Mouse (Mus musculus) kidney, postnatal 0 days (tissue): Measurements from ENCODE around the gene Tia1. TPM values are rescaled to one million over a fixed set of nuclear protein-coding genes. Genes with fewer than 3 reads are reported as not detected.

Source experiments
- ATAC-seq: fragments of 200-750 bp; cut with Nextera tagmentation; replicated peaks from 2 replicates; pipeline ENCODE4 v1.8.0; 2017; ENCODE audit warnings: low read depth, moderate number of reproducible peaks, moderate TSS enrichment, moderate library complexity; ENCODE audit not compliant: low FRiP score
- DNase-seq: peaks from one replicate; pipeline ENCODE4 v3.0.0-alpha.2; 2016; ENCODE audit warnings: low spot score
- H3K27ac ChIP-seq: fragments of 300-500 bp; sonication (generic); 2 replicates; pipeline ENCODE4 v1.5.1; 2014; ENCODE audit warnings: mild to moderate bottlenecking
- H3K27me3 ChIP-seq: fragments of 300-500 bp; sonication (generic); 2 replicates; pipeline ENCODE4 v1.6.1; 2014; ENCODE audit warnings: low read length, mixed read lengths; ENCODE audit not compliant: insufficient read depth
- H3K36me3 ChIP-seq: fragments of 300-500 bp; sonication (generic); 2 replicates; pipeline ENCODE4 v1.6.1; 2014; ENCODE audit warnings: low read length, mixed read lengths; ENCODE audit not compliant: insufficient read depth
- H3K4me1 ChIP-seq: fragments of 300-500 bp; sonication (generic); replicated peaks from 2 replicates; pipeline ENCODE4 v1.6.1; 2014; ENCODE audit warnings: antibody characterized with exemption, low read length, mixed read lengths; ENCODE audit not compliant: insufficient read depth
- H3K4me2 ChIP-seq: fragments of 300-500 bp; sonication (generic); 2 replicates; pipeline ENCODE4 v1.6.1; 2014; ENCODE audit warnings: mild to moderate bottlenecking, low read length, moderate library complexity, mixed read lengths
- H3K4me3 ChIP-seq: fragments of 300-500 bp; sonication (generic); replicated peaks from 2 replicates; pipeline ENCODE4 v1.5.1; 2014; ENCODE audit warnings: low read depth, low read length
- H3K9ac ChIP-seq: fragments of 300-500 bp; sonication (generic); 2 replicates; pipeline ENCODE4 v1.6.1; 2014; ENCODE audit warnings: low read depth, low read length
- H3K9me3 ChIP-seq: fragments of 300-500 bp; sonication (generic); replicated peaks from 2 replicates; pipeline ENCODE4 v1.6.1; 2016; ENCODE audit warnings: low read length, inconsistent platforms, mixed read lengths
- CTCF ChIP-seq: IDR thresholded peaks from 2 replicates; pipeline ENCODE4 v1.5.1; 2016; ENCODE audit warnings: antibody characterized with exemption, low read depth, mild to moderate bottlenecking, moderate library complexity
- WGBS: fragments of 180-500 bp; shearing (Covaris S2); extraction: QIAGEN DNeasy Blood & Tissue Kit; methylation state at CpG from one replicate; pipeline ENCODE4 v1.1.7; 2014; 5-methylcytosine and 5-hydroxymethylcytosine counted together
- polyA plus RNA-seq: library from polyadenylated mRNA; unstranded; fragments of >200 nt; fragmentation: Nextera tagmentation; extraction: Ambion mirVana; gene quantifications from 2 replicates; pipeline ENCODE4 v1.2.1, GENCODE M21; 2015

Tia1 gene
- polyA plus RNA-seq, 1 experiment from 2014 or later = 119 TPM

- peak overlapping the region; percentile 93 for H3K27ac ChIP-seq
- TF ChIP-seq CTCF = peak; percentile 100
- H3K4me3 ChIP-seq = peak overlapping the region; percentile 25
- WGBS = under 1% methylated on average over 54 of the region's 56 CpGs
- H3K4me1 ChIP-seq = peaks cover 14% of the 10 kb centered on the region; the same call in 1 of the 2 replicates
- H3K4me2 ChIP-seq = peak overlapping the region; percentile 57
- peak; percentile 99 for DNase-seq
- no peaks in the 10 kb centered on the region for H3K9me3 ChIP-seq
- ATAC-seq = peak; percentile 95
- H3K36me3 ChIP-seq = 0 out of 2 replicates have a peak, but pooled peaks cover 3% of the 10 kb centered on the region
- H3K27me3 ChIP-seq = no peaks in the 10 kb centered on the region
- H3K9ac ChIP-seq = peak overlapping the region; percentile 51
Measured at GRCm38 (mm10) chr6:86472100-86472955, 68.3 kb downstream of the Tia1 start.

GRCm38 (mm10) chr6:86473077-86473476 is 69.1 kb downstream of the Tia1 start:
- DNase-seq = peak; percentile 41
- peaks cover 14% of the 10 kb centered on the region; the same call in 1 of the 2 replicates for H3K4me1 ChIP-seq
- peak overlapping the region; percentile 52 for H3K4me2 ChIP-seq
- peak overlapping the region; percentile 93 for H3K27ac ChIP-seq
- 54% methylated on average over 7 of the region's 7 CpGs for WGBS
- H3K27me3 ChIP-seq = no peaks in the 10 kb centered on the region
- H3K36me3 ChIP-seq = 0 out of 2 replicates have a peak, but pooled peaks cover 3% of the 10 kb centered on the region
- ATAC-seq = no peak
- TF ChIP-seq CTCF = 0 out of 2 replicates have a peak, but pooled peaks have one; percentile 13
- H3K9ac ChIP-seq = peak overlapping the region; percentile 50; the same call in 1 of the 2 replicates
- H3K4me3 ChIP-seq = peak overlapping the region; percentile 25
- no peaks in the 10 kb centered on the region for H3K9me3 ChIP-seq

- no peak for ATAC-seq
- Histone ChIP-seq H3K9ac (no peak overlapping the region), H3K27me3 (no peaks in the 10 kb centered on the region), H3K27ac (no peak overlapping the region), H3K4me3 (no peak overlapping the region), H3K4me1 (peaks cover 21% of the 10 kb centered on the region), H3K9me3 (no peaks in the 10 kb centered on the region), H3K4me2 (no peak overlapping the region), H3K36me3 (0 out of 2 replicates have a peak, but pooled peaks cover 3% of the 10 kb centered on the region)
- 96% methylated on average over 5 of the region's 5 CpGs for WGBS
- TF ChIP-seq CTCF = no peak
- no peak for DNase-seq
Measured at GRCm38 (mm10) chr6:86474072-86474471, 70.1 kb downstream of the Tia1 start.

- no peak for DNase-seq
- TF ChIP-seq CTCF = no peak
- ATAC-seq = no peak
- Histone ChIP-seq H3K9me3 (no peaks in the 10 kb centered on the region), H3K4me2 (no peak overlapping the region), H3K4me1 (peaks cover 27% of the 10 kb centered on the region), H3K27ac (peak overlapping the region; percentile 68; the same call in 1 of the 2 replicates), H3K9ac (no peak overlapping the region), H3K4me3 (no peak overlapping the region), H3K27me3 (no peaks in the 10 kb centered on the region), H3K36me3 (no peaks in the 10 kb centered on the region)
Measured at GRCm38 (mm10) chr6:86474646-86475181, 70.7 kb downstream of the Tia1 start.

GRCm38 (mm10) chr6:86475462-86476167 is 71.6 kb downstream of the Tia1 start:
- Histone ChIP-seq H3K27me3 (no peaks in the 10 kb centered on the region), H3K4me3 (no peak overlapping the region), H3K4me2 (no peak overlapping the region), H3K27ac (peak overlapping the region; percentile 68), H3K36me3 (no peaks in the 10 kb centered on the region), H3K9me3 (no peaks in the 10 kb centered on the region), H3K9ac (no peak overlapping the region), H3K4me1 (peaks cover 31% of the 10 kb centered on the region)
- peak; percentile 78 for DNase-seq
- 29% methylated on average over 9 of the region's 9 CpGs for WGBS
- TF ChIP-seq CTCF = no peak
- ATAC-seq = no peak

GRCm38 (mm10) chr6:86476931-86477330 is 72.9 kb downstream of the Tia1 start:
- no peak overlapping the region for H3K9ac ChIP-seq
- no peaks in the 10 kb centered on the region for H3K9me3 ChIP-seq
- H3K27me3 ChIP-seq = no peaks in the 10 kb centered on the region
- no peak for TF ChIP-seq CTCF
- no peaks in the 10 kb centered on the region for H3K36me3 ChIP-seq
- H3K4me1 ChIP-seq = peaks cover 37% of the 10 kb centered on the region
- WGBS = 65% methylated on average over 5 of the region's 5 CpGs
- ATAC-seq (no peak), DNase-seq (no peak)
- H3K4me3 ChIP-seq = no peak overlapping the region
- no peak overlapping the region for H3K4me2 ChIP-seq
- H3K27ac ChIP-seq = 0 out of 2 replicates have a peak overlapping the region, but pooled peaks have one; percentile 2
